Mouse (Mus musculus): ENCODE measurements around the gene Gm49322.

The Gm49322 gene

GRCm38 (mm10) chr10:80654866-80655265 is 49.0 kb downstream of the Gm49322 start:
- no peak for DNase-seq (ENCODE audit: extremely low read depth, low read depth)

DNA sequence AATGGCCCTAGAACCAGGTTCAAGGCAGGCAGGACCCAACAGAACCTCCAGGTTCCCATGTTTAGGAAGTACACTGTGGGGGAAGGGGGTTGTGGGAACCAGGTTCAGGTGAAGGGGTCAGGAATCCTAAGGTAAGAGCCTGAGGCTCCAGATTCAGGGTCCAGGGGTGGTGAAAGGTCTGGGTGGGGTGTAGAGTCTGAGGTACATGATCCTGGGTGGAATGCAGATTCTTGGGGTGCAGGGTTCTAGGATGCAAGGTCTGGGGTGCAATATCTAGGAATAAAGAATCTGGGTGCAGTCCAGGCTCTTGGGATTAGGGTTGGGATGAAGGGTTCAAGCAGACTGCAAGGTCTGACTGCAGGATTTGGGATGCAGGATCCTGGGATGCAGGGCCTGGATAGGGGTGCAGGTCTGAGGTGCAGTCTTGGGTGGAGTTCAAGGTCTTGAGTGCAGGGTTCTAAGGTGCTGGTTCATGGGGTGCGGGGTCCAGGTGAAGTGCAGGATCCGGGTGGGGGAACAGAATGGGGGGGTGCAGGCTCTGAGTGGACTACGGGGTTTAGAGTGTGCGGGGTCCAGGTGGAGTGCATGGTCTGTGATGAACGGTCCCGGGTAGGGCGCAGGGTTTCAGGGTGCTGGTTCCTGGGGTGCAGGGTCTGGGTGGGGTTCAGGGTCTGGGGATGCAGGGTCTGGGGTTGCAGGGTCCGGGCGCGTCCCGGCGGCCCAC is 49.7 kb downstream of the Gm49322 start:
- no peak for DNase-seq (ENCODE audit: extremely low read depth, low read depth)

DNA sequence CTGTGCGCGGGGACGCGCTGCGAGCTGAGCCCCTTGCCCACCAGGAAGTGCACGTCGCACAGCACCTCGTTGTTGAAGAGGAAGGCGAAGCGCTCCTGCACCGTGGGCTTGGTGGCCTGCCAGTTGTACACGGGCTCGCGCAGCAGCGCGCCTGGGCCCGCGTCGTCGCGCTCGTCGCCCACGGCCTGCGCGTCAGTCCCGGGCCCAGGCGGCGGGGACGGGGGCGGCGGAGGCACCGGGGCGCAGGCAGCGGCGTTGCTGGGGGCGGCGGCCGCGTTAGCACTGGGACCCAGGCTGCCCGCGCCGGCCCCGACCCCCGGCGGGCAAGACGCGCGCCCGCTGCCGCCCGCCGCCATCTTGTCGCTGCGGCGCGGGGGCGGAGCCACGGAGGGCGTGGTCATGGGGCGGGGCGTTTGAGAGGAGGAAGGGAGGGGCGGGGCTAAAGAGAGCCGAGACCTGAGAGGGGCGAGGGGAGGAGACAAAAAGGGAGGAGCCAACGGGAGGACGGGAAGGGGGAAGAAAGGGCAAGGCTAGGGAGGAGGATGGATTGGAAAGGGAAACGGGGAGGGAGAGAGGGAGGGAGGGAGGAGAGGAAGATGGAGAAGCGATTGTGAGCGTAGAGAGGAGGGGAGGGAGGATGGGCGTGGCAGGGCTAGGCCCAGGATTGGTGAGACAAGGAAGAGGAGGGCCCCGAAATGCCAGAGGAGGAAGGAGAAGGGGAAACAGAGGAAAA is 50.5 kb downstream of the Gm49322 start:
- peak; percentile 94 for DNase-seq (ENCODE audit: extremely low read depth, low read depth)

DNA sequence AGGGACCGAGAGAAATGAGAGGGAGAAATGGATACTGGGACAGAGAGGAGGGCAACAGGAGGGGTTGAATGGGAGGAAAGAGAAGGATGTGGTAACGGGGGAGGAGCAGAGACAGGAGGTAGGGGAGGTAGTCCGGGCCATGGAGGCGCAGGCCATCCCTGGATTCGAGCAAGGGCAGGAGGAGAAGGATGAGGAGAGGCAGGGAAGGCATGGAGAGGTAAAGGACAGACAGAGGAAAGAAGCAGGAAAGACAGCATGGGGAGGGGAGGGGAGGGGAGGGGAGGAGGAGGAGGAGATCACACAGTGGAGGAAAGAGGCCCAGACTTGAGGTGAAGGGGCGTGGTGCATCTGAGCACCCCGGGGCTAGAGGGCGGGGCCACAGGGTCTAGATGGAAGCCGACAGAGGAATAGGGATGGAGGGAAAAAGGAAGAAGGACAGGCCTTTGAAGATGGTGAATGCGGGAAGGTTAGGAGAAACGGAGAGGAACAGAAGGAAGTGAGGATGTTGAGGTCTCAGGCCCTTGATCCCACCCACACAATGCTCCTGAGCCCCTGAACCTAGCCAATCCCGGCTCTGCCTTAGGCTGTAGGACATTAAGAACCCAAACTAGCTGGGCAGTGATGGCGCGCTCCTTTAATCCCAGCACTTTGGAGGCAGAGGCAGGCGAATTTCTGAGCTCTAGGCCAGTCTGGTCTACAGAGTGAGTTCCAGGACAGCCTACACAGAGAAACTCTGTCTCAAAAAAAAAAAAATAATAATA is 51.2 kb downstream of the Gm49322 start, which contains the start of gene Btbd2:
Btbd2 (minus strand) TSS at position 209 of the 761 bp plus-strand sequence.
- no peak for DNase-seq (ENCODE audit: extremely low read depth, low read depth)

DNA sequence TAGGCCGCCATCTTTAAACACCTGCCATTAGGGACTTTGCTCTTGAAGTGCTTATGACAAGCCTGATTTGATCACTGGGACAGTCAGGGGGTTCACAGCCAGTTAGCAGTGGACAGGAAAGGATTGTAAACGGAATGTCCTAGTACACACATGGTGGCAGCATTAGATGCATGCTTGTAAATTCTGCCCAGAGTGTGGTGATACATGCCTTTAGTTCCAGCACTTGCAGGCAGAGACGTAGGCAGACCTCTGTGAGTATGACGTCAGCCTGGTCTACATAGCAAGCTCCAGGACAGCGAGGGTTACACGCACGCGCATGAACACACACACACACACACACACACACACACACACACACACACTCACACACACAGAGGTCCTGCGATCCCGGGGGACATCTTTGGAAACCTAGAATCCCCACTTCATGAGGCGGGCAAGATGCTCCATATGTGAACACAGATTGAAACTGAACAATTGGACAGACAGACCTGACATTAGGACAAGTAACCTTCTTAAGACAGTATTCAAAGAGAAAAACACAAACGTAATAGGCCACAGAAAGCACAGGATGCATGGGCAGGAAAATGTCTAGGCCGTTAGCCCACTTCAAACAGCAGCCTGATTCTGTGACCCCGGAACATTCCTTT is 52.5 kb downstream of the Gm49322 start:
- DNase-seq (ENCODE audit: extremely low read depth, low read depth): peak; percentile 38

DNA sequence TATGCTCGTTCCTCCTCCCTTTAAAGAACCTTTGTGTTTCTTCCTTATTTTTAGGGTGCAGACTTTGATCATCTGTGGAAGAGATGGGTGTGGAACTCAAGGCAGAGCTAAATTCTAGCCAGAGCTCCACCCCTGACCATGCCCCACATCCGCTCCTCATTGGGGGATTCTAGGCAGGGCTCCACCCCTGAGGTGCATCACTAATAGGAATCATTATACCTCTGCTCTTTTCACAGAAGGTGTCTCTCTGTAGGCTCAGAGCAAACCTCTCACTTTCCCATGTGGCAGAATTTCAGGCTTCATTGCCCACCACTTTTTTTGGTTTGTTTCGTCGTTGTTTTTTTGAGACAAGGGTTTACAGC is 53.0 kb downstream of the Gm49322 start:
- peak; percentile 83 for DNase-seq (ENCODE audit: extremely low read depth, low read depth)

DNA sequence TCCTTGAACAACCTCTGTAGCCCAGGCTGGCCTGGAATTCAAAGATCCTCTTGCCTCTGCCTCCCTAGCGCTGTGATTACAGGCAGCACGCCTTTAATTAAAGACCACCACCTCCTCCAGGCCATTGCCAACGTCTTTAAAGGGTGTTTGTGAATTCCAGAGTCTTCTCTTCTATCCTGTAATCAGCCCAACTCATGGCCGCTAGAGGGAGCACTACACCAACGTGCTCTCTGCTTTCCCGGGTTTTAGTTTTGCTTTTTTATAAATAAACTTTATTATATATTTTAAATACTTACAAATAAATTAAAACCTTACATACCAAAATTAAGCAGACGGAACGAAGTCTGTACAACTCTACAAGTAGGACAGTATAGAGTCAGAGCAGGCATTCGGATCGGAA is 53.4 kb downstream of the Gm49322 start:
- peak; percentile 51 for DNase-seq (ENCODE audit: extremely low read depth, low read depth)

DNA sequence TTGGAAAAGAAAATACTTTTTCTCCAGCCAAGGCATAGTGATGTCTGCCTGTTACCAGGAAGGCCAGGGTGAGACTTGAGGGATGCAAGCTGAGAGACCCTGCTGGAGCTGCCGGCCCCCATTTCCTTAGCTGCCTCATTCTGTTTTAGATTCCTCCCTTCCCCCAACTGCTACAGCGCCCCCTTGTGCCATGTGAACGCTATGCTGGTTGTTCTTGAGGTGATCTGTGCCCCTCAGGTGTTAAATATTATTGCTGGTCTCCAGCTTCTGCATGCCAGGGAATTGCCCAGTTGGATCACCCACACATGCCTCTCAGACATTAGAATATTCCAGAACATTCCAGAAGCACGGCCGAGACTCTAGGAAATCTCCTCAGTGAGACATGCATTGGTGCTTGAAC is 55.3 kb downstream of the Gm49322 start:
- DNase-seq (ENCODE audit: extremely low read depth, low read depth): peak; percentile 33

DNA sequence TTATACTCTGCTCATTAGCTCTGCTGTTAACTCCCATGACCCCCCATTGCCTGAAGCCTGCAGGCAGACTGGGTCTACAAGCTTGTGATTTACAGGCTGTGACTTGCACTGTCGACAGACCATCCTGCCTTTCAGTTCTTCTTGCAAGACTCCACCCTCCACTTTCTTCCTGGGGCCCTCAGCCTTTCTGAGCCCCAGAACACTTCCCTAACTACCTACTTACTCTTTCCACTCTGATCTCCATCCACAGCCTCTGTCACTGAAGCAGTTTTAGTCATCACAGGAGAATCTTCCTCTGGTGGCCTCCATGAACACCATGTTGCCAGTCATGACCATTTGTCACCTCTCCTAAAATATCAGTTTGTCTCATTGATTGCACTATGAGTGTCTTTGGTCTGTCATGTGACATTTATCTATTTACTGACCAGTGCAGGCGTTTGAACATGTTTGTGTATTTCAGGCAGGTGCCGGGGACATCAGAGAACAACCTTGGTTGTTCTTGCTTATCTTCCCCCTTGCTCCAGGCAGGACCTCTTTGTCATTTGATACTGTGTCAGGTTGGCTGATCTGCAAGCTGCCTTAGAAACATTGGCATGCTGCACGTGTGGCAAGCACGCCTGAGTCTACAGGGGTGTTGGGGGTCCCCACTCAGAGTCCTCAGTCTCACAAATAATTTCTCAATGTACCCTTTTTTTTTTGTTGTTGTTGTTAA is 57.8 kb downstream of the Gm49322 start:
- no peak for DNase-seq (ENCODE audit: extremely low read depth, low read depth)

DNA sequence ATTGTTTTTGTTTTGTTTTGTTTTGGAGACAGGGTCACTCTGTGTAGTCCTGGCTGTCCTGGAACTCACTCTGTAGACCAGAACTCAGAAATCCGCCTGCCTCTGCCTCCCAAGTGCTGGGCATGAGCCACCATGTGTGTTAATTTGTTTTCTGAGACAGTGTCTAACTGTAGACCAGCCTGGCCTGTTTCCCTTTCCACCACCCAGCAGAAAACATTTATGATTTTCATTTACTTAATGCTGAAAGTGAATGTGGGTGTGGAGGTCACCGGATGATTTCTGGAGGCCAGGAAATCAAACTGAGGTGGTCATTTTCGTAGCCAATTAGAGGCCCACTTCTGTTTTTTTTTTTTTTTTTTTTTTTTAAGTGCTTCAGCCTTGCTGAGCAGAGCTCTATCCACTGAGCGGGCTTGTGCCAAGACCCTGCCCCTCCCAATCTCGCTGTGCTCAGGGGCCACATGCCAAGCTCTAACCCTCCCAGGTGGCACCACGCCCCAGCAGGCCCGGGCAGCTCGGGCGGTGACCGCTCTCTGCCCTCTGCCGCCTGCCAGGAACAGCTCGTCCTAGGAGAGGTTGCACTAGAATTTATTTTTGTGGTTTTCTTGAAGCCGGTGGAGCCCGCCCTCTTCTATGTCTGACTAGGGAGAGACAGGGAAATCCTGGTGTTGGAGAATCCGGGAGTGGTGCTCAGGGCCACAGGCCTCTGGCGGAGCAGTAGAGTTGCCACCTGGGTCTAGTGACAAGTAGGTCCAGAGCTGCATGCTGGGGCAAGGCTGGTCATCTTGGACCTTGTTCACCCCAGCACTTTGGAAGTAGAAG is 58.6 kb downstream of the Gm49322 start:
- no peak for DNase-seq (ENCODE audit: extremely low read depth, low read depth)

DNA sequence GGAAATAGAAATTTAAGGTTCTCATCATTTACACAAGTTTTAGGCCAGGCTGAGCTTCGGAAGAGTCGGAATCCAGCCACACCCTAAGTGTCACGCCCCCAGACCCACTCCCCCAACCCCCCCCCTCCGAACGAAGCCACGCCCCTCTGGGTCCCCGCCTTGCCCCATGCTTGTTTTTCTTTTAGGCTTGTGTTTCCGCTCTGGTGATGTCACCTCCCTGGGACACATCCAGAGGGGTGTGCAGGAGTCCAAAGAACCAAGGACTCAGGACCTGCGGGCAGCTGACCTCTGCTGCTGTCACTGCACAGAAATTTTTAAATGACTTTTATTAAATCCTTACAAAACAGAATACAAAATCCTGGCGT is 59.2 kb downstream of the Gm49322 start:
- no peak for DNase-seq (ENCODE audit: extremely low read depth, low read depth)

Measured in MEL-GATA-1-ER (cell line).